Mouse (Mus musculus): ENCODE measurements at regions not wholly inside any gene's neighbourhood (a gene's known extent, or its start where the extent isn't known, plus 50 kb on each side); places are given as distances from the start of the nearest gene placed in this dataset.

DNA sequence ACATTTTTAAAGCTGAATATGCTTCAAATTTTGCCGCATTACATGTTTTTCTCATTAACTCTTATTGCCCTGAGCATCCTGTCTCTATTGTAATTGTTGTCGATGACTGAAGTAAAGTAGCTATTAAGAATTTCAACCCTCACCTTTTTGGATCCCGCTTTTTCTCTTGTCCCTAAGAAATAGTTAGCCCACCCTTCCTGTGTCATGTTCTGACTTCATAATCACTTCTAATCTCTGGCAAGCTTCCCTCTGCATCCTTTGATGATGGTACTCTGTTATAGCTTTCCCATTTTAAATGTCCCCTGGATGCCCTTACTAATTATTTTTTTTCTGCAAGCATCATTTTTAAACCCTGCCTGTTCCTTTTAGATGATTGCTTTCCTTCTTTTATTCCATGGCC is 191.3 kb downstream of the Cxxc4 start:
- no peak for TF ChIP-seq CTCF (conservative IDR thresholded peaks at IDR 0.05; ENCODE audit: insufficient read depth, insufficient read length, low read depth, low read length)
- TF ChIP-seq POLR2A (IDR thresholded peaks at IDR 0.05; ENCODE audit: low read depth, low read length): no peak

Measured in kidney, adult 2 months (tissue).